Mouse (Mus musculus) bone marrow, adult 2 months (tissue): ENCODE data around the gene BC005624. TPM values are rescaled to one million over a fixed set of nuclear protein-coding genes. Genes with fewer than 3 reads are reported as not detected.

Source experiments
- H3K27ac ChIP-seq: fragments of 200-500 bp; 2 replicates; pipeline ENCODE4 v1.5.1; 2012; ENCODE audit warnings: low read depth, mild to moderate bottlenecking, control low read depth, inconsistent platforms, low read length; ENCODE audit not compliant: control insufficient read depth, poor library complexity, insufficient read depth
- H3K4me1 ChIP-seq: fragments of 200-500 bp; 2 replicates; pipeline ENCODE4 v1.6.1; 2011; ENCODE audit warnings: low read length; ENCODE audit not compliant: control insufficient read depth, insufficient read depth
- H3K4me3 ChIP-seq: fragments of 200-500 bp; replicated peaks from 2 replicates; pipeline ENCODE3; 2011; ENCODE audit warnings: mild to moderate bottlenecking, low read depth, low read length, control low read depth; ENCODE audit not compliant: control insufficient read depth
- CTCF ChIP-seq: fragments of 200-500 bp; IDR thresholded peaks from 2 replicates; pipeline ENCODE4 v1.5.1; 2011; ENCODE audit warnings: low read length, control low read depth; ENCODE audit not compliant: control insufficient read depth, insufficient read depth
- POLR2A ChIP-seq: fragments of 200-500 bp; IDR thresholded peaks from 2 replicates; pipeline ENCODE4 v1.6.1; 2011; ENCODE audit warnings: low read depth, mild to moderate bottlenecking, control low read depth, low read length, borderline replicate concordance; ENCODE audit not compliant: control insufficient read depth
- WGBS: fragments of 180-500 bp; shearing (Covaris S2); methylation state at CpG from one replicate; pipeline ENCODE4 v1.1.7; 2018; 5-methylcytosine and 5-hydroxymethylcytosine counted together
- polyA plus RNA-seq: library from polyadenylated mRNA; stranded (reverse); fragments of >200 nt; gene quantifications from 2 replicates; pipeline ENCODE4 v1.2.4, GENCODE M21; 2011; ENCODE audit warnings: low replicate concordance; ENCODE audit not compliant: missing spikeins, insufficient read depth, insufficient read length

Gene BC005624
- polyA plus RNA-seq, 1 experiment, result 35.8 TPM

DNA sequence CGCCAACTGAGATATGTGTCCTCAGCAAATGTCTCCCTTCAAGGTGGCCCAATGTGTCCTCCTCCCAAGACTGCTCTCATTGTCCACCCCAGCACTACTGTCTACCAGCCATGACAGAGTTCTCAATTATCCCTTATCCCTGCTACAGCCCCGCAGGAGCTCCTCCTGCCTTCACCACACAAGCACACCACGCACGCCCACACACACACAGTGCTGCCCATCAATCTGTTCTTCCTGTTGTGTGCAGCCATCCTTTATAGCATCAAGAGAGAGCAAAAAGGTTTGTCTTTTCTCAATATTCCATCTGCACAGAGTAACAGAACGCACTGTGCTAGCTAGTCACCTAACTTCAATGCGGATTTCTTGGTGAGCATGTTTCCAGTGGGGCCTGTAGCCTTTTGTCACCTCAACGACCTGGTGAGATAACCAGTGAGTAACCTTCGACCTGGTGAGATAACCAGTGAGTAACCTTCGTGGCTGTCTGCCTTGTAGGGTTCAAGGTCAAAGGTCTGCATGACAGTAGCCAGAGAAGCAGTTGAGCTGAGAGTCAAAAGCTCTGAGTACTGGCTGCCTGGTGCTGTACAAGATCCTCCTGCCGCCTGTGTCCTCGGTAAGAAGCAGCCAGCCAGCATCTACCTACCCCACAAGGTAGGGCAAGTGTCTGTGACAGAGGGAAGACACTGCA is 19.3 kb downstream of the BC005624 start:
- H3K4me1 ChIP-seq, result peaks cover 3% of the 10 kb centered on the region; the same call in 1 of the 2 replicates
- no peak overlapping the region for H3K27ac ChIP-seq
- no peak overlapping the region for H3K4me3 ChIP-seq
- TF ChIP-seq CTCF (no peak), POLR2A (no peak)
- WGBS, result 84% methylated on average over 11 of the region's 11 CpGs

- 78% methylated on average over 5 of the region's 5 CpGs for WGBS
- Histone ChIP-seq H3K27ac (no peak overlapping the region; the same call in 1 of the 2 replicates), H3K4me3 (no peak overlapping the region), H3K4me1 (peaks cover 3% of the 10 kb centered on the region; the same call in 1 of the 2 replicates)
- TF ChIP-seq POLR2A (no peak), CTCF (no peak)
Measured at GRCm38 (mm10) chr2:30959856-30960255, 22.1 kb downstream of the BC005624 start.

GRCm38 (mm10) chr2:30958726-30959125 is 23.3 kb downstream of the BC005624 start:
- Histone ChIP-seq H3K4me3 (no peak overlapping the region), H3K4me1 (no peaks in the 10 kb centered on the region; the same call in 1 of the 2 replicates), H3K27ac (no peak overlapping the region)
- WGBS, result 90% methylated on average over 14 of the region's 14 CpGs
- TF ChIP-seq CTCF, result no peak
- no peak for TF ChIP-seq POLR2A

DNA sequence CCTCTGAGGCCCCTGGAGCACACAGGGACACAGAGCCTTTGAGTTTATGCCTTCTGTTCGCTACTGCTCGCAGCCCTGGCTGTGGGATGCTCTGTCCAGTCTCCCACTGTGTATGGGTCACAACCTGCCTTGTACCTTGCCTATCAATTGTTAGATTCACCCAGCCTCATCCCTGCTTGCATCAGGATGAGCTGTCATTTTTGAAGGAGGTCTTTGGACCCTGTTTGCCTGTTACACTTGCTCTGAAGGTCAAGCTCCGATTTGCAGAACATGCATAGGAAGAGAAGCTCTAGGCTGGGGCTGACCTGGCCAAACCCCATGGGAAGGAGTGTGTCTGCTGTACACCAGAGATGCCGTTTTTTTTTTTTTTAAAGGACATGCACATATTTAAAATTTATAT is 24.5 kb downstream of the BC005624 start:
- WGBS, result 86% methylated on average over 4 of the region's 4 CpGs
- Histone ChIP-seq H3K27ac (no peak overlapping the region), H3K4me3 (no peak overlapping the region), H3K4me1 (no peaks in the 10 kb centered on the region; the same call in 1 of the 2 replicates)
- TF ChIP-seq POLR2A, result no peak
- TF ChIP-seq CTCF, result no peak

GRCm38 (mm10) chr2:30954797-30955196 is 27.2 kb downstream of the BC005624 start:
- peak overlapping the region; percentile 21 for H3K4me3 ChIP-seq
- 22% methylated on average over 6 of the region's 6 CpGs for WGBS
- no peak for TF ChIP-seq POLR2A
- no peak for TF ChIP-seq CTCF
- no peaks in the 10 kb centered on the region; the same call in 1 of the 2 replicates for H3K4me1 ChIP-seq
- H3K27ac ChIP-seq, result peak overlapping the region; percentile 13; the same call in 1 of the 2 replicates

DNA sequence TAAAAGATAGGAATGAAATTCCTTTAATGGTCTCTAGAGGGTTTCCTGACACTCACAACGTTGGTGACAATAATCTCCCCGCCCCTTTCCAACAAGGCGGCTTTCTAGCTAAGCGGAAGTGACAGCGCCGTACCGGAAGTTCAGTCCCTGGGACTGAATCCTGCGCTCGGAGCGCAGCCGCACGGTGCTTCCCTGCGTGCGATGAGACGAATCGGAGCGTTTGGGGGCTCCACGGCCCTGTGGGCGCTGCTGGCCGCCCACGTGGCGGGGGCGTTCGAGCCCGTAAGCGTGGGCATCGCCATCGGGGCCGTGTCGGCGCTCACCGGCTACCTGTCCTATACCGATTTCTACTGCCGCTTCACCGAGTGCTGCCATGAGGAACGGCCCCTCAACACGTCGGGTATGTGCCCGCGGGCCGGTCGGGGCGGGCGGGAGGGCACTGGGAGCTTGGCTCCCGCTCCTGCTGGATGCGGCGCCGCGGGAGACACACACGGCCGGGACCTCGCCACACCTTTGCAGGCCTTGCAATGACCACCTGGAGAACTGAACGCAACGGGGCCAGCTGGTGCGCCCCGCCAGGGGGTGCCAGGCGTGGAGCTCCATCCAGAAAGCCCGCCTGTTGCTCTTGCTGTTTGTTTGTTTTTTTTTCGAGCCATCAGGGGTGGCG is 29.0 kb downstream of the BC005624 start, which contains the start of gene Tor1b:
Gene Tor1b, plus strand, starts transcription at position 136 of the 667 bp plus-strand sequence.
- Histone ChIP-seq H3K4me3 (peak within 1 kb of the TSS; percentile 90), H3K4me1 (no peaks in the 10 kb centered on the region; the same call in 1 of the 2 replicates), H3K27ac (peak within 1 kb of the TSS; percentile 86)
- WGBS, result under 1% methylated on average over 60 of the region's 60 CpGs
- TF ChIP-seq POLR2A (peak; percentile 98), CTCF (no peak)

- TF ChIP-seq CTCF, result no peak
- TF ChIP-seq POLR2A, result no peak
- no peak overlapping the region for H3K27ac ChIP-seq
- 40% methylated on average over 5 of the region's 5 CpGs for WGBS
- no peaks in the 10 kb centered on the region; the same call in 1 of the 2 replicates for H3K4me1 ChIP-seq
- H3K4me3 ChIP-seq, result peak overlapping the region; percentile 42
Measured at GRCm38 (mm10) chr2:30952457-30952823, 29.6 kb downstream of the BC005624 start.

DNA sequence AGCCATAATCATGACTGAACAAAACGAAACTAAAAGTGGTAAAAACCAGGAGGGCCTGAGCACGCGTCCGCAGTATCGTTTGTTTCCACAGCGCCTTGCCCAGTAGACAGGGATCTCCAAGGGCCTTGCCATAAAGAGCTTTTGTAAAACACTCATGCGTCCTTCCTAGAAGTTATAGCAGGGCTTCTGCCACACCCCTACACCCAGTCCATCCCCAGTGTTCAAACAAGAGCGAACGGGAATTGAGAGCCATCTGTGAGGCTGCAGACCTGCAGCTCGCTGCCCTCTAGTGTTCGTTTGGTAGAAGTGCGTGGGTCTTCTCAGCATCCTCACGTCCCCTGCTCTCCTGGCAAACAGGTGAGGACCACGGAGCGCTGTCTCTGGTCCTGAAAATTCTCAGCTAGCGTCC is 39.4 kb downstream of the BC005624 start:
- TF ChIP-seq CTCF (peak; percentile 96), POLR2A (no peak)
- Histone ChIP-seq H3K27ac (no peak overlapping the region), H3K4me3 (peak overlapping the region; percentile 82), H3K4me1 (peaks cover 2% of the 10 kb centered on the region; the same call in 1 of the 2 replicates)
- WGBS, result under 1% methylated on average over 16 of the region's 16 CpGs
